Mouse (Mus musculus): Measurements from ENCODE around the gene Akap14. TPM values are rescaled to one million over a fixed set of nuclear protein-coding genes. Genes with fewer than 3 reads are reported as not detected.
A peak's percentile ranks its signal among the peaks of the same experiment; 100 is the strongest.
"Not testable (repeated sequence)": the region's sequence is repeated elsewhere in the genome, so short reads cannot be mapped to it uniquely, and the experiment has no call there.

Akap14 gene
- polyA plus RNA-seq, 1 experiment from 2014 or later: not detected

- H3K9ac ChIP-seq (ENCODE audit: low read length): no peak overlapping the region
- ATAC-seq: no peak
Observed at GRCm38 (mm10) chrX:37161169-37161568, 7.5 kb downstream of the Akap14 start.

GRCm38 (mm10) chrX:37157839-37158238, 10.8 kb downstream of the Akap14 start:
- Histone ChIP-seq H3K4me1 (ENCODE audit: control insufficient read depth, insufficient read depth, low read length) (no peaks in the 10 kb centered on the region), H3K4me2 (ENCODE audit: low read length) (no peak overlapping the region), H3K9ac (ENCODE audit: low read length) (no peak overlapping the region), H3K27ac (ENCODE audit: low read depth, low read length) (no peak overlapping the region), H3K9me3 (replicated peaks; ENCODE audit: control insufficient read depth, low read length) (no peaks in the 10 kb centered on the region), H3K27me3 (replicated peaks; ENCODE audit: control insufficient read depth, insufficient read depth, low read length) (no peaks in the 10 kb centered on the region), H3K4me3 (ENCODE audit: low read depth, low read length) (no peak overlapping the region), H3K36me3 (ENCODE audit: control insufficient read depth, insufficient read depth, low read length) (peaks cover 12% of the 10 kb centered on the region; the same call in 1 of the 2 replicates)
- peak; percentile 1 for DNase-seq (ENCODE audit: low spot score)
- 64% methylated on average over 4 of the region's 4 CpGs for WGBS
- ATAC-seq: no peak

More at GRCm38 (mm10) chrX:37161169-37161568, 7.5 kb downstream of the Akap14 start:
- Histone ChIP-seq H3K4me1 (ENCODE audit: control insufficient read depth, insufficient read depth, low read length) (no peaks in the 10 kb centered on the region), H3K4me3 (ENCODE audit: low read depth, low read length) (no peak overlapping the region), H3K9me3 (replicated peaks; ENCODE audit: control insufficient read depth, low read length) (no peaks in the 10 kb centered on the region), H3K27ac (ENCODE audit: low read depth, low read length) (no peak overlapping the region), H3K4me2 (ENCODE audit: low read length) (no peak overlapping the region), H3K36me3 (ENCODE audit: control insufficient read depth, insufficient read depth, low read length) (0 out of 2 replicates have a peak, but pooled peaks cover 4% of the 10 kb centered on the region), H3K27me3 (replicated peaks; ENCODE audit: control insufficient read depth, insufficient read depth, low read length) (no peaks in the 10 kb centered on the region)
- DNase-seq (ENCODE audit: low spot score): no peak
- WGBS: 75% methylated on average over 10 of the region's 10 CpGs

GRCm38 (mm10) chrX:37144954-37145353, 23.7 kb downstream of the Akap14 start:
- H3K36me3 ChIP-seq (ENCODE audit: control insufficient read depth, insufficient read depth, low read length): peaks cover 13% of the 10 kb centered on the region
- H3K27me3 ChIP-seq (replicated peaks; ENCODE audit: control insufficient read depth, insufficient read depth, low read length): no peaks in the 10 kb centered on the region
- DNase-seq (ENCODE audit: low spot score) (peak; percentile 32), ATAC-seq (no peak)
- WGBS: 93% methylated on average over 2 of the region's 2 CpGs
- no peak overlapping the region for H3K4me2 ChIP-seq (ENCODE audit: low read length)
- H3K9me3 ChIP-seq (replicated peaks; ENCODE audit: control insufficient read depth, low read length): no peaks in the 10 kb centered on the region
- H3K4me1 ChIP-seq (ENCODE audit: control insufficient read depth, insufficient read depth, low read length): no peaks in the 10 kb centered on the region
- H3K27ac ChIP-seq (ENCODE audit: low read depth, low read length): no peak overlapping the region
- no peak overlapping the region for H3K9ac ChIP-seq (ENCODE audit: low read length)
- no peak overlapping the region for H3K4me3 ChIP-seq (ENCODE audit: low read depth, low read length)

GRCm38 (mm10) chrX:37144498-37144897, 24.1 kb downstream of the Akap14 start:
- not testable (repeated sequence) for ATAC-seq; H3K9ac ChIP-seq (ENCODE audit: low read length); DNase-seq (ENCODE audit: low spot score); H3K4me1 ChIP-seq (ENCODE audit: control insufficient read depth, insufficient read depth, low read length); H3K4me3 ChIP-seq (ENCODE audit: low read depth, low read length); H3K27me3 ChIP-seq (replicated peaks; ENCODE audit: control insufficient read depth, insufficient read depth, low read length); H3K27ac ChIP-seq (ENCODE audit: low read depth, low read length); H3K4me2 ChIP-seq (ENCODE audit: low read length); H3K9me3 ChIP-seq (replicated peaks; ENCODE audit: control insufficient read depth, low read length)
- 63% methylated on average over 2 of the region's 4 CpGs for WGBS
- peaks cover 13% of the 10 kb centered on the region for H3K36me3 ChIP-seq (ENCODE audit: control insufficient read depth, insufficient read depth, low read length)

GRCm38 (mm10) chrX:37141732-37142131, 26.9 kb downstream of the Akap14 start:
- WGBS: 87% methylated on average over 3 of the region's 3 CpGs
- peaks cover 20% of the 10 kb centered on the region for H3K36me3 ChIP-seq (ENCODE audit: control insufficient read depth, insufficient read depth, low read length)
- H3K4me2 ChIP-seq (ENCODE audit: low read length): no peak overlapping the region

GRCm38 (mm10) chrX:37126671-37127358, 41.8 kb downstream of the Akap14 start, which contains the start of gene Nkap:
Nkap (plus strand) TSS chrX:37126795.
- WGBS: 24% methylated on average over 56 of the region's 58 CpGs
- ATAC-seq: peak; percentile 93
- Histone ChIP-seq H3K4me2 (ENCODE audit: low read length) (peak within 1 kb of the TSS; percentile 58), H3K27me3 (replicated peaks; ENCODE audit: control insufficient read depth, insufficient read depth, low read length) (no peaks in the 10 kb centered on the region), H3K27ac (ENCODE audit: low read depth, low read length) (peak within 1 kb of the TSS; percentile 60; the same call in 1 of the 2 replicates), H3K9me3 (replicated peaks; ENCODE audit: control insufficient read depth, low read length) (no peaks in the 10 kb centered on the region), H3K4me1 (ENCODE audit: control insufficient read depth, insufficient read depth, low read length) (no peaks in the 10 kb centered on the region; the same call in 1 of the 2 replicates), H3K9ac (ENCODE audit: low read length) (peak within 1 kb of the TSS; percentile 71), H3K36me3 (ENCODE audit: control insufficient read depth, insufficient read depth, low read length) (no peaks in the 10 kb centered on the region; the same call in 1 of the 2 replicates), H3K4me3 (ENCODE audit: low read depth, low read length) (peak within 1 kb of the TSS; percentile 57)
- DNase-seq (ENCODE audit: low spot score): peak; percentile 86

More at GRCm38 (mm10) chrX:37141732-37142131, 26.9 kb downstream of the Akap14 start:
- no peaks in the 10 kb centered on the region for H3K27me3 ChIP-seq (replicated peaks; ENCODE audit: control insufficient read depth, insufficient read depth, low read length)
- no peak overlapping the region for H3K4me3 ChIP-seq (ENCODE audit: low read depth, low read length)
- no peaks in the 10 kb centered on the region for H3K4me1 ChIP-seq (ENCODE audit: control insufficient read depth, insufficient read depth, low read length)
- H3K27ac ChIP-seq (ENCODE audit: low read depth, low read length): no peak overlapping the region
- no peaks in the 10 kb centered on the region for H3K9me3 ChIP-seq (replicated peaks; ENCODE audit: control insufficient read depth, low read length)
- ATAC-seq (no peak), DNase-seq (ENCODE audit: low spot score) (no peak)
- no peak overlapping the region for H3K9ac ChIP-seq (ENCODE audit: low read length)

- 93% methylated on average over 7 of the region's 7 CpGs for WGBS
Observed at GRCm38 (mm10) chrX:37125511-37125910, 43.1 kb downstream of the Akap14 start.

GRCm38 (mm10) chrX:37120212-37120611, 48.4 kb downstream of the Akap14 start:
- H3K27ac ChIP-seq (ENCODE audit: low read depth, low read length): no peak overlapping the region
- no peak overlapping the region for H3K9ac ChIP-seq (ENCODE audit: low read length)
- DNase-seq (ENCODE audit: low spot score) (no peak), ATAC-seq (no peak)
- H3K4me1 ChIP-seq (ENCODE audit: control insufficient read depth, insufficient read depth, low read length): no peaks in the 10 kb centered on the region
- no peaks in the 10 kb centered on the region for H3K9me3 ChIP-seq (replicated peaks; ENCODE audit: control insufficient read depth, low read length)
- no peak overlapping the region for H3K4me2 ChIP-seq (ENCODE audit: low read length)
- no peaks in the 10 kb centered on the region for H3K27me3 ChIP-seq (replicated peaks; ENCODE audit: control insufficient read depth, insufficient read depth, low read length)
- H3K36me3 ChIP-seq (ENCODE audit: control insufficient read depth, insufficient read depth, low read length): no peaks in the 10 kb centered on the region
- H3K4me3 ChIP-seq (ENCODE audit: low read depth, low read length): no peak overlapping the region
- 67% methylated on average over 5 of the region's 5 CpGs for WGBS

More at GRCm38 (mm10) chrX:37125511-37125910, 43.1 kb downstream of the Akap14 start:
- no peaks in the 10 kb centered on the region for H3K36me3 ChIP-seq (ENCODE audit: control insufficient read depth, insufficient read depth, low read length)
- DNase-seq (ENCODE audit: low spot score): no peak
- no peak overlapping the region for H3K4me2 ChIP-seq (ENCODE audit: low read length)
- no peak overlapping the region for H3K27ac ChIP-seq (ENCODE audit: low read depth, low read length)
- H3K4me3 ChIP-seq (ENCODE audit: low read depth, low read length): no peak overlapping the region
- no peaks in the 10 kb centered on the region for H3K9me3 ChIP-seq (replicated peaks; ENCODE audit: control insufficient read depth, low read length)
- no peaks in the 10 kb centered on the region for H3K27me3 ChIP-seq (replicated peaks; ENCODE audit: control insufficient read depth, insufficient read depth, low read length)
- no peaks in the 10 kb centered on the region; the same call in 1 of the 2 replicates for H3K4me1 ChIP-seq (ENCODE audit: control insufficient read depth, insufficient read depth, low read length)
- no peak for ATAC-seq
- H3K9ac ChIP-seq (ENCODE audit: low read length): no peak overlapping the region

GRCm38 (mm10) chrX:37119585-37119984, 49.1 kb downstream of the Akap14 start:
- no peak overlapping the region for H3K4me3 ChIP-seq (ENCODE audit: low read depth, low read length)
- no peak overlapping the region for H3K27ac ChIP-seq (ENCODE audit: low read depth, low read length)
- H3K36me3 ChIP-seq (ENCODE audit: control insufficient read depth, insufficient read depth, low read length): no peaks in the 10 kb centered on the region
- ATAC-seq (no peak), DNase-seq (ENCODE audit: low spot score) (no peak)
- no peaks in the 10 kb centered on the region for H3K9me3 ChIP-seq (replicated peaks; ENCODE audit: control insufficient read depth, low read length)
- 58% methylated on average over 3 of the region's 3 CpGs for WGBS
- H3K4me1 ChIP-seq (ENCODE audit: control insufficient read depth, insufficient read depth, low read length): no peaks in the 10 kb centered on the region
- no peaks in the 10 kb centered on the region for H3K27me3 ChIP-seq (replicated peaks; ENCODE audit: control insufficient read depth, insufficient read depth, low read length)
- no peak overlapping the region for H3K9ac ChIP-seq (ENCODE audit: low read length)
- H3K4me2 ChIP-seq (ENCODE audit: low read length): no peak overlapping the region

All from forebrain, embryonic 14.5 days (tissue).